Mouse (Mus musculus) liver, postnatal 0 days (tissue): ENCODE measurements around the gene Nexn. TPM values are rescaled to one million over a fixed set of nuclear protein-coding genes. Genes with fewer than 3 reads are reported as not detected.
A peak's percentile ranks its signal among the peaks of the same experiment; 100 is the strongest.

ENCODE experiments used
- ATAC-seq: fragments of 200-750 bp; cut with Nextera tagmentation; 2 replicates; pipeline ENCODE4 v1.8.0; 2017; ENCODE audit warnings: mild to moderate bottlenecking, moderate library complexity
- DNase-seq: peaks from one replicate; pipeline ENCODE4 v3.0.0-alpha.2; 2016
- H3K27ac ChIP-seq: fragments of 300-500 bp; sonication (generic); 2 replicates; pipeline ENCODE4 v1.5.1; 2014; ENCODE audit warnings: antibody characterized with exemption, moderate library complexity, mild to moderate bottlenecking, low read depth
- H3K27me3 ChIP-seq: fragments of 300-500 bp; sonication (generic); 2 replicates; pipeline ENCODE4 v1.6.1; 2014; ENCODE audit warnings: low read length, control low read depth, mixed read lengths; ENCODE audit not compliant: insufficient read depth
- H3K36me3 ChIP-seq: fragments of 300-500 bp; sonication (generic); replicated peaks from 2 replicates; pipeline ENCODE4 v1.6.1; 2014; ENCODE audit warnings: mild to moderate bottlenecking, control low read depth, low read length, moderate library complexity, mixed read lengths; ENCODE audit not compliant: insufficient read depth
- H3K4me1 ChIP-seq: fragments of 300-500 bp; sonication (generic); 2 replicates; pipeline ENCODE4 v1.6.1; 2014; ENCODE audit warnings: antibody characterized with exemption, mild to moderate bottlenecking, control low read depth; ENCODE audit not compliant: insufficient read depth
- H3K4me2 ChIP-seq: fragments of 300-500 bp; sonication (generic); 2 replicates; pipeline ENCODE4 v1.6.1; 2014; ENCODE audit warnings: low read depth, mild to moderate bottlenecking, low read length, moderate library complexity, mixed read lengths
- H3K4me3 ChIP-seq: fragments of 300-500 bp; sonication (generic); 2 replicates; pipeline ENCODE4 v1.5.1; 2014; ENCODE audit warnings: low read depth, low read length
- H3K9ac ChIP-seq: fragments of 300-500 bp; sonication (generic); replicated peaks from 2 replicates; pipeline ENCODE4 v1.6.1; 2014; ENCODE audit warnings: mild to moderate bottlenecking, moderate library complexity
- H3K9me3 ChIP-seq: fragments of 300-500 bp; sonication (generic); 2 replicates; pipeline ENCODE4 v1.6.1; 2016; ENCODE audit warnings: mild to moderate bottlenecking, control low read depth, low read length, mixed read lengths
- CTCF ChIP-seq: sonication (generic); IDR thresholded peaks from 2 replicates; pipeline ENCODE4 v1.5.1; 2016; ENCODE audit warnings: antibody characterized with exemption, low read depth
- EP300 ChIP-seq: IDR thresholded peaks from 2 replicates; pipeline ENCODE4 v1.6.1; 2016; ENCODE audit warnings: antibody characterized with exemption, low read depth, mild to moderate bottlenecking
- WGBS: fragments of 180-500 bp; shearing (Covaris S2); extraction: QIAGEN DNeasy Blood & Tissue Kit; methylation state at CpG from one replicate; pipeline ENCODE4 v1.1.7; 2014; ENCODE audit not compliant: insufficient replicate concordance; 5-methylcytosine and 5-hydroxymethylcytosine counted together
- polyA plus RNA-seq: library from polyadenylated mRNA; unstranded; fragments of >200 nt; fragmentation: Nextera tagmentation; extraction: Ambion mirVana; gene quantifications from 2 replicates; pipeline ENCODE4 v1.2.1, GENCODE M21; 2015

Gene Nexn
- polyA plus RNA-seq, 1 experiment from 2014 or later: 1.1 TPM

DNA sequence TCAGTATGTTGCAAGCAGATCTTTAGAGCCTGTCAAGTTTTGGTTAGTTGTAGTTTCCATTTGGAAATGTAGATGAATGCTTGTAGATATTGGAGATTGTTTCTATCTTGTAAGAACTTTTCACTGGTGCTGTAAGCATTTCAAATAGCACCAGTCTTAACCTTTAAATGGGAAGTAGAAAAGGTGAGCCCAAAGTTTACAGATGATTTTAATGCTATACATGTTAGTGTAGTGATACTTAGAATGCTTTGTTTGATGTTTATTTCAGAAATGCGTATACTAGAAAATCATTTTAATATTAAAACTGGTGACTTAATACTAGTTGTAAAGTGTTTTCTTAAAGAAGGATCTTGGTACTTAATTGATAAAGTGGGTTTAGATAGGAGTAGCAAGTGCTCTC lies 30.3 kb downstream of the Nexn start:
- WGBS: 98% methylated on average over 1 of the region's 1 CpGs
- DNase-seq (no peak), ATAC-seq (no peak)
- H3K9ac ChIP-seq: no peak overlapping the region
- H3K4me3 ChIP-seq: no peak overlapping the region
- H3K27me3 ChIP-seq: no peaks in the 10 kb centered on the region
- H3K4me2 ChIP-seq: no peak overlapping the region
- H3K4me1 ChIP-seq: no peaks in the 10 kb centered on the region
- peaks cover 50% of the 10 kb centered on the region for H3K36me3 ChIP-seq
- TF ChIP-seq CTCF: no peak
- no peak overlapping the region for H3K27ac ChIP-seq
- H3K9me3 ChIP-seq: no peaks in the 10 kb centered on the region

DNA sequence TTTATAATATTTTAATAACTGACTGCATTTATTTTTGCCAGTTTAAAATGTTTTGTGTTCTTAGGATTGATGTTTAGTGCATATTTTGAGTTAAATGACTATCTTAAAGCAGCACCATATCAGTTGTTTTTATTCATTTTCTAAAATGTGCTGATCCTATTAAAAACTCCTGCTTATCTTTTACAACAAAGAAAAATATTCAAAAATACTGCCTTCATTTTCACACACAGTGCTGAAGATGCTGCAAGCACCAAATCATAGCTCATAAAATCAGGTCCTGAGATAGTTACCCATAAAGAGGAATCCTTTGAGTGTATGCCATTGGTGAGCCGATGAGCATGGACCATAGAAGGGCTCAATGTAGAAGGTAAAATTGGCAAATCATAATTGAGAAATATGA lies 30.9 kb downstream of the Nexn start:
- DNase-seq (no peak), ATAC-seq (no peak)
- Histone ChIP-seq H3K27ac (no peak overlapping the region), H3K4me2 (no peak overlapping the region), H3K4me1 (no peaks in the 10 kb centered on the region), H3K27me3 (no peaks in the 10 kb centered on the region), H3K36me3 (peaks cover 54% of the 10 kb centered on the region), H3K4me3 (no peak overlapping the region), H3K9ac (no peak overlapping the region), H3K9me3 (no peaks in the 10 kb centered on the region)
- TF ChIP-seq EP300: no peak
- WGBS: 91% methylated on average over 1 of the region's 1 CpGs

DNA sequence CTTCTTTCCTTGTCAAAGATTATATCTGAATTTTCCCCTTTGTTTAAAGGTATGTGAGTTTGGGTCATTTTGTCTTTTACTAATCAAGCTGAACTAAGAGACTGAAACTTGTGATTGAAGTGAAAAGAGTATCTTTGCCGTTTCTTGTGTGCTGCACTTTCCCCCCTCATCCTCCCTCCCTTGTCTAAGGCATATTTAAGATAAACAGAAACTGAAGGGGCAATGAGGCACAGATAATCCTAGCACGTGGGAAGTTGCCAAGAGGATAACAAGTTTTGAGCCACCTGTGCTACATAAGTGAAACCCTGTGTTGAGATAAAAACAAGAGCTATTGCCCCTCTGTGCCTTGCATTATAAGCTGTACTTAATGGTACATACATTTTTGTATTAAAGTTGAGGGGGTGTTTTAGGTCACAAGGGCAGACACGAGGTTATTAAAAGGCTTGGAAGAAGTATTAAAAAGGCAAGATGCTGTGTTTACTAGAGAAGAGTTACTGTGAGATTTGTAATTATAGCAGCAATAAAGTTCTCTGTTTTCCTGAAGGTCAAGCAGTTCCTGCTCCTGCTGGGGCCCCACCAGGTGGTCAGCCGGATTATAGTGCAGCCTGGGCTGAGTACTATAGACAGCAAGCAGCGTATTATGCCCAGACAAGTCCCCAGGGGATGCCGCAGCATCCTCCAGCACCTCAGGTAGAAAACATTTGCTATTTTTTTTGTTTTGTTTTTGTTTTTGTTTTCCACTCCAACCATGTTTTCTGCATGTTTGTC lies 34.6 kb downstream of the Nexn start:
- 57% methylated on average over 6 of the region's 6 CpGs for WGBS
- H3K27ac ChIP-seq: no peak overlapping the region
- peaks cover 62% of the 10 kb centered on the region for H3K36me3 ChIP-seq
- H3K4me3 ChIP-seq: no peak overlapping the region
- TF ChIP-seq EP300: peak; percentile 73
- no peak for TF ChIP-seq CTCF
- no peak for DNase-seq
- no peaks in the 10 kb centered on the region for H3K9me3 ChIP-seq
- no peak overlapping the region for H3K9ac ChIP-seq
- H3K27me3 ChIP-seq: no peaks in the 10 kb centered on the region
- H3K4me1 ChIP-seq: no peaks in the 10 kb centered on the region
- no peak overlapping the region for H3K4me2 ChIP-seq
- ATAC-seq: peak; percentile 62

GRCm38 (mm10) chr3:152229271-152229670 lies 36.9 kb downstream of the Nexn start:
- Histone ChIP-seq H3K4me3 (no peak overlapping the region), H3K36me3 (peaks cover 77% of the 10 kb centered on the region), H3K9ac (no peak overlapping the region), H3K4me1 (no peaks in the 10 kb centered on the region), H3K9me3 (no peaks in the 10 kb centered on the region), H3K27me3 (no peaks in the 10 kb centered on the region), H3K4me2 (no peak overlapping the region), H3K27ac (no peak overlapping the region)
- DNase-seq (no peak), ATAC-seq (no peak)
- WGBS: 86% methylated on average over 5 of the region's 5 CpGs
- no peak for TF ChIP-seq EP300
- TF ChIP-seq CTCF: no peak

DNA sequence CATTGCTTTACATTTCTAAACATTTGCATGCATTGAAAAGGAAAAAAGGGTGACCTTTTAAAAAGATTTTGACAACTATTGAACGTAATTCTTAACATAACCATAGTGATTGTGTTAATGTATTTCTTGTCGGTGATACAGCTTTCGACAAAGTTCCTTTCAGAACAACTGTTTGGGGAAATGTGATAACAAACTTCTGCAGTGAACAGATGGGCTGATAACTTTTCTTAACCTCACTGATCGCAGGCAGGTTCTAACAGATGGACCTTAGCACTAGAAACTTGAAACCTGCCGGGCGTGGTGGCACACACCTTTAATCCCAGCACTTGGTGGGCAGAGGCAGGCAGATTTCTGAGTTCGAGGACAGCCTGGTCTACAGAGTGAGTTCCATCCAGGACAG lies 37.3 kb downstream of the Nexn start:
- Histone ChIP-seq H3K27me3 (no peaks in the 10 kb centered on the region), H3K4me2 (no peak overlapping the region), H3K27ac (no peak overlapping the region), H3K4me3 (no peak overlapping the region), H3K36me3 (peaks cover 77% of the 10 kb centered on the region), H3K9me3 (no peaks in the 10 kb centered on the region), H3K9ac (no peak overlapping the region), H3K4me1 (no peaks in the 10 kb centered on the region)
- ATAC-seq: no peak
- 72% methylated on average over 7 of the region's 7 CpGs for WGBS
- TF ChIP-seq EP300 (no peak), CTCF (no peak)
- DNase-seq: no peak

GRCm38 (mm10) chr3:152225906-152226305 lies 40.2 kb downstream of the Nexn start:
- Histone ChIP-seq H3K4me1 (no peaks in the 10 kb centered on the region), H3K9ac (no peak overlapping the region), H3K4me2 (no peak overlapping the region), H3K36me3 (peaks cover 84% of the 10 kb centered on the region), H3K9me3 (no peaks in the 10 kb centered on the region), H3K27me3 (no peaks in the 10 kb centered on the region), H3K4me3 (no peak overlapping the region), H3K27ac (no peak overlapping the region)
- no peak for TF ChIP-seq CTCF
- no peak for TF ChIP-seq EP300
- ATAC-seq: no peak
- WGBS: 86% methylated on average over 7 of the region's 7 CpGs
- no peak for DNase-seq

- Histone ChIP-seq H3K9me3 (no peaks in the 10 kb centered on the region), H3K4me3 (no peak overlapping the region), H3K36me3 (peaks cover 85% of the 10 kb centered on the region), H3K9ac (no peak overlapping the region), H3K27ac (no peak overlapping the region), H3K4me1 (no peaks in the 10 kb centered on the region), H3K4me2 (no peak overlapping the region), H3K27me3 (no peaks in the 10 kb centered on the region)
- no peak for ATAC-seq
- TF ChIP-seq EP300 (no peak), CTCF (peak; percentile 33)
- DNase-seq: no peak
These were observed 41.2 kb downstream of the Nexn start for GRCm38 (mm10) chr3:152224918-152225317.
